Mouse (Mus musculus) E14TG2a.4 (cell line): Measurements from ENCODE around the gene Ctdsp1.

Source experiments
- CTCF ChIP-seq: conservative IDR thresholded peaks from 2 replicates; pipeline ENCODE4 v1.5.1; 2014; ENCODE audit warnings: low read length
- NANOG ChIP-seq: IDR thresholded peaks from 2 replicates; pipeline ENCODE4 v1.6.1; 2014; ENCODE audit warnings: borderline replicate concordance, low read length, mixed read lengths

DNA sequence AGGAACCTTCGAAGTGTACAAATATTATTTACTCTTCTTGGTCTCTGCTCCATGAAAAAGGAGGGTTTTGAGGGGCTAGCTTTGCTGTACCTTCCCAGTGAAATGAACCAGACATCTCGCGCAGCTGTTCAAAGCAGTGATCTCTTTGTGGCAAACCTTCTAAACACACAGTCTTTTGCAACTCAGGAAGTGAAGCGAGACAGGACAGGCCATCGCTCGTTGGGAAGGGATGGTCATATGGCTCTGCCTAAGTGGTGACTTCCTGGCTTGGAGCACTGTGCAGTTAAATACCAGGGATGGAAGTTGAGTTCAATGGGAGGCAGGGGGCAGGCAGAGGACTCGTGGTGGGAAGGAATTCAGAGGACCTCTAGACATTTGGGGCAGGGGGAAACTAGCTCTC lies 34.5 kb downstream of the Ctdsp1 start:
- TF ChIP-seq CTCF (no peak), NANOG (no peak)
